Mouse (Mus musculus) embryonic facial prominence, embryonic 13.5 days (tissue): ENCODE measurements at regions not wholly inside any gene's neighbourhood (a gene's known extent, or its start where the extent isn't known, plus 50 kb on each side); places are given as distances from the start of the nearest gene placed in this dataset.

Source experiments
- ATAC-seq: fragments of 200-750 bp; cut with Nextera tagmentation; 2 replicates; pipeline ENCODE4 v1.8.0; 2017; ENCODE audit warnings: low read depth; ENCODE audit not compliant: insufficient number of reproducible peaks, insufficient read depth, low FRiP score, low TSS enrichment
- H3K27ac ChIP-seq: fragments of 300-500 bp; sonication (generic); 2 replicates; pipeline ENCODE4 v1.5.1; 2015; ENCODE audit warnings: moderate library complexity, mild to moderate bottlenecking, inconsistent platforms
- H3K27me3 ChIP-seq: fragments of 300-500 bp; sonication (generic); 2 replicates; pipeline ENCODE4 v1.6.1; 2015; ENCODE audit warnings: mild to moderate bottlenecking, inconsistent platforms
- H3K36me3 ChIP-seq: fragments of 300-500 bp; sonication (generic); 2 replicates; pipeline ENCODE4 v1.6.1; 2015; ENCODE audit warnings: mild to moderate bottlenecking, inconsistent platforms
- H3K4me1 ChIP-seq: fragments of 300-500 bp; sonication (generic); 2 replicates; pipeline ENCODE4 v1.6.1; 2015; ENCODE audit warnings: inconsistent platforms
- H3K4me2 ChIP-seq: fragments of 300-500 bp; sonication (generic); 2 replicates; pipeline ENCODE4 v1.6.1; 2015; ENCODE audit warnings: moderate library complexity, mild to moderate bottlenecking, inconsistent platforms
- H3K4me3 ChIP-seq: fragments of 300-500 bp; sonication (generic); 2 replicates; pipeline ENCODE4 v1.5.1; 2015; ENCODE audit warnings: mild to moderate bottlenecking, inconsistent platforms
- H3K9ac ChIP-seq: fragments of 300-500 bp; sonication (generic); 2 replicates; pipeline ENCODE4 v1.6.1; 2015; ENCODE audit warnings: mild to moderate bottlenecking, inconsistent platforms
- H3K9me3 ChIP-seq: fragments of 300-500 bp; sonication (generic); 2 replicates; pipeline ENCODE4 v1.6.1; 2016; ENCODE audit warnings: inconsistent platforms
- WGBS: fragments of 180-500 bp; shearing (Covaris S2); methylation state at CpG from one replicate; pipeline ENCODE4 v1.1.7; 2015; ENCODE audit warnings: mixed read lengths; 5-methylcytosine and 5-hydroxymethylcytosine counted together

DNA sequence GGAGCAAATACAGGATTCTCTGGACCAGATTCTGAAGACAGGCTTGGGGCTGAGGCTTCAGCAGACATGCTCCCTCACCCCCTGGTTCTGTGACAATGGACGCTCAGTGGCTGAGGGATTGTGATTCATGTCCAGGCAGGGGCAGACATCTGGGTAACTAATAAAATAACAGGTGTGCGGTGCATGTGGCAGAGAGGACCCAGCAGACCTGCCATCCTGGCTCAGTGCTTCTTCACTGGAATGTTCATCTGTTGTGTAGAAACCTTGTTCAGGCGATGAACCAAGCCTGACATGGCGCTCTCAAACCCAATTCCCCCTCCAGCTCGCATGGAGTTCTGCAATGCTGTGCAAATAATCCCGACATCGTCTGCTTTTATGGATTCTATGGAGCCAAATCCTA is 183.0 kb downstream of the Ackr3 start:
- H3K27ac ChIP-seq, result no peak overlapping the region
- H3K4me3 ChIP-seq, result no peak overlapping the region
- H3K4me1 ChIP-seq, result peaks cover 30% of the 10 kb centered on the region
- H3K36me3 ChIP-seq, result no peaks in the 10 kb centered on the region
- no peaks in the 10 kb centered on the region for H3K9me3 ChIP-seq
- no peaks in the 10 kb centered on the region for H3K27me3 ChIP-seq
- 77% methylated on average over 7 of the region's 7 CpGs for WGBS
- H3K9ac ChIP-seq, result no peak overlapping the region
- ATAC-seq, result no peak
- H3K4me2 ChIP-seq, result no peak overlapping the region

DNA sequence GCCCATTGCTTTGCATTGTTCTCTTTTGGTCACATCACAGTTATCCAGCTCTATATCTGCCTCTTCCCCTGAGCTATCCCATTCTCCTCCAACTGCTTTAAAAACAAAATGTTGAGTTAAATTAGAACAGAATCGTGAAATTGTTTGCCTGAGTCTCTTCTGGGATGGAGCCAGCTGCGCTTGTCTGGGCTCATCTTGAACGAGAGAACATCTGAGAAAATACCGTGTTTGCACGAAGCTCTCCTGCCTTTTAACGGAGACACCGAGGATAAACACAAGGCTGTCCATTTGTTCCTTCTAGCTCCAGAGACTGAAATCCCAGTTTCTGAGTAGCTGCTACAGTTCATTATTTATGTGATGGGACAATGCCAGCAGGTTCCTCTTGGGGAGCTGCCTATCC is 186.6 kb downstream of the Ackr3 start:
- Histone ChIP-seq H3K4me1 (peaks cover 35% of the 10 kb centered on the region), H3K9ac (no peak overlapping the region), H3K27ac (peak overlapping the region; percentile 48), H3K27me3 (no peaks in the 10 kb centered on the region), H3K4me2 (no peak overlapping the region), H3K9me3 (no peaks in the 10 kb centered on the region), H3K4me3 (no peak overlapping the region), H3K36me3 (no peaks in the 10 kb centered on the region)
- ATAC-seq, result no peak
- 46% methylated on average over 7 of the region's 7 CpGs for WGBS

DNA sequence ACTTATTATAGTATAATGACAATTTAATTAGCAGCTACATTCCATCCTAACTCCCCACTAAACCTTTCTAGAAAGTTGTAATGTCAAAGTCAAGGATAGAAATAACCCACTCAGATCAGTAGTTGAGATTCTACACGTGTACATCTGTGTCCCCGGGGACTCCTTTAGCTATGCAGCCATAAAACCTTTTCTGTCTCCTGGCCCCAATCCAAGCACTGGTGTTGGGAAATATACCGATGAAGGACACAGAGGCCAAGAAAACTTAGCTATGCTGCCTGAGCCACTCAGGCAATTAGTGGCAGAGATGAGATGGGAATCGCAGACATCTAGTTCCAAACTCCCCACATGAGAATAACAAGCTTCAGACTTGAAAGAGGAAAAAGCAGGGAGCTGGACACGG is 190.1 kb downstream of the Ackr3 start:
- no peak overlapping the region for H3K4me3 ChIP-seq
- no peak overlapping the region for H3K4me2 ChIP-seq
- 0 out of 2 replicates have a peak overlapping the region, but pooled peaks have one; percentile 7 for H3K27ac ChIP-seq
- H3K36me3 ChIP-seq, result no peaks in the 10 kb centered on the region
- H3K27me3 ChIP-seq, result no peaks in the 10 kb centered on the region
- no peak for ATAC-seq
- no peaks in the 10 kb centered on the region for H3K9me3 ChIP-seq
- WGBS, result 49% methylated on average over 5 of the region's 5 CpGs
- H3K4me1 ChIP-seq, result peaks cover 58% of the 10 kb centered on the region
- no peak overlapping the region for H3K9ac ChIP-seq

DNA sequence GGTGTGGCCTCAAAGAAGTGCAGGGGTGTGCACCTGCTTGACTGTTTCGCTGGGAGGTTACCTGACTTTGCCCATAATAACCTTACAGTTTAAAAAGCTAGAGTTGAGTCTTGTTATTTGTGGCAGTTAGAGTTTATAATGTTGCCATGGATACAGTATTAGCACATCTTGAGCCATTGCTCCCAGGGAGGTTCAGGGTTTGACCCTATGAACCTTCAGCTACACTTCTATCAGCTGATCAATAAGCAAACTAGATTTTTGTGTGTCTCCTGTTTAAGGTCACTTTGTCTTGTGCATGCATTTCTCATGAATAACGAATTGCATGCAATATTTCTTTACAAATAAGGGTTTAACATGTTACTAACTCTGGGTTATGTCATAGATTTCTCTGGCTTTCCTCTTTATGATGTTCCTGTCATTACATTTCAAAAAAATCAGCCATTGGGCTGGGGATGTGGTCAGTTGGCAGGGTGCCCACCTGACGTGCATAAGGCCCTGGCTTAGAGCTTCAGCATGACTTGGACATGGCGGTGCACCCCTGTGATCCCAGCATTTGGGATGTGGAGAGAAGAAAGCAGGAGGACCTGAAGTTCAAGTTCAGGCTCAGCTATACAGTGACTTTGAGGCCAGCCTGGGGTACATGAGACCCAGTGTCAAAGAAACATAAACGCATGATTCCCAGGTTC is 191.7 kb downstream of the Ackr3 start:
- Histone ChIP-seq H3K9ac (no peak overlapping the region), H3K4me3 (no peak overlapping the region), H3K9me3 (no peaks in the 10 kb centered on the region), H3K36me3 (no peaks in the 10 kb centered on the region), H3K27me3 (no peaks in the 10 kb centered on the region), H3K27ac (no peak overlapping the region), H3K4me2 (no peak overlapping the region), H3K4me1 (peaks cover 52% of the 10 kb centered on the region)
- WGBS, result 87% methylated on average over 5 of the region's 5 CpGs
- no peak for ATAC-seq

DNA sequence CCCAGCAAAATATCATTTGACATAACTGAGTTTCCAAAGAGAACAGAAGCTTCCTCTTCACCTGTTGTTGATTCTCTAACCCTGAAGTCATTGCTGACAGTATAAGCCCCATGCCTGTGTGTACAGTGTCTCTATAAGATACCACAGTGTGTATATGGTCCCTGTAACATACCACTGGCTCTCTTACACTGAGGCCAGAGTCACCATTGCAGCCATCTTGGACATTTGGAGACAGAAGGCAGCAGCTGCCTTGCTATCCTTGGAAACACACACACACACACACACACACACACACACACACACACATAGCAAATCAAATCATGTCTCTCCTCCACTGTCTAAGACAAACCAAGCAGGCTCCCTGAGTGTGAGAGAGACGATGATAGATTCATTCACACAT is 192.9 kb downstream of the Ackr3 start:
- Histone ChIP-seq H3K9me3 (no peaks in the 10 kb centered on the region), H3K4me2 (0 out of 2 replicates have a peak overlapping the region, but pooled peaks have one; percentile 0), H3K4me1 (peaks cover 41% of the 10 kb centered on the region), H3K9ac (no peak overlapping the region), H3K27me3 (no peaks in the 10 kb centered on the region), H3K36me3 (no peaks in the 10 kb centered on the region), H3K4me3 (no peak overlapping the region), H3K27ac (peak overlapping the region; percentile 78)
- no peak for ATAC-seq
- WGBS, result 38% methylated on average over 1 of the region's 1 CpGs

DNA sequence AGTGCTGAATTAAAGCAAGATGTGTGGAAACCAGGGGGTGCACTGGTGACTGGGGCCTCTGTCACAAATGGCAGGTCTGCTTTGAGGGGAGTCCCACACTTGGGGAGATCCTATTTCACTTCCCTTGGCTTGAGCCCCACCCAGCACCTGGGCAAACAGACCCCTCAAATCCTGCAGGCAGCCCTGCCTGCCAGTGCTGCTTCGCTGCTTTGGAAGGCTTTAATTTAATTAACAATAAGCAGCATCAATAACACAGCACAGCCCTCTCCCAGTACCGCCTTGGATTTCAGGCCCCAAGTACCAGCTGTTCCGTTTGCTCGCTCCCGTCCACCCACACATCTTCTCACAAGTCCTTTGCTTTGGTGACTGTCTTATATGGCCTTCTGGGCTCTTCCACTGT is 193.6 kb downstream of the Ackr3 start:
- H3K27me3 ChIP-seq, result no peaks in the 10 kb centered on the region
- peaks cover 38% of the 10 kb centered on the region for H3K4me1 ChIP-seq
- H3K27ac ChIP-seq, result peak overlapping the region; percentile 78
- no peaks in the 10 kb centered on the region for H3K36me3 ChIP-seq
- 8% methylated on average over 5 of the region's 5 CpGs for WGBS
- H3K9me3 ChIP-seq, result no peaks in the 10 kb centered on the region
- H3K9ac ChIP-seq, result 0 out of 2 replicates have a peak overlapping the region, but pooled peaks have one; percentile 3
- no peak overlapping the region for H3K4me3 ChIP-seq
- no peak overlapping the region for H3K4me2 ChIP-seq
- ATAC-seq, result peak; percentile 86

DNA sequence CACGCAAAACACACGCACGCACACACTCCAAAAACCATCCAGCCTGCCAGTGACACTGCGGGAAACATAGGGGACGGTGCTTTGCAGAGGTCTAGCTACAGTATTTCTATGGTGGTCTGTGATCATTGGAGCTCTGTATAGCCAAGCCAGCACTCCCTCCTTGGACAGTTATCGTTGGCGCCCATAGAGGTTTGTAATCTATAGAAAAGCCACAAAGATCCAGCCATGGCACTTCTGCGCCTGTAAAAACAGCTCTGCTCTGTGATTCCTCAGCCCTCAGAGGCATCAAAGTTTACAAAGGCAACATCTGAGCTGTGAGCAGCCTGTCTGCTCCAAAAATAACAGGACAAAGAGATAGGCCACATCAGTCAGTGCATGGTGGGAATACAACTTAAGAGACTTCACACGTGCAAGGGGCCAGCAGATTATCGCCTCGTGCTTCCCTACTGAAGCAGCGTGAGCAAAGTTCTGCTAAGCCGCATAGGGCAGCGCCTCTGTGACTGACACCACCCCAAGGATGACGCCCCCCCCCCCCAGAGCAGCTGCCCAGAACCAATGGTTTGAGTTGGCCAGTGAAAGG is 194.7 kb downstream of the Ackr3 start:
- Histone ChIP-seq H3K4me3 (no peak overlapping the region), H3K9ac (no peak overlapping the region), H3K27ac (peak overlapping the region; percentile 78), H3K36me3 (no peaks in the 10 kb centered on the region), H3K4me2 (no peak overlapping the region), H3K9me3 (no peaks in the 10 kb centered on the region), H3K4me1 (peaks cover 40% of the 10 kb centered on the region), H3K27me3 (no peaks in the 10 kb centered on the region)
- ATAC-seq, result no peak
- WGBS, result 82% methylated on average over 15 of the region's 15 CpGs

DNA sequence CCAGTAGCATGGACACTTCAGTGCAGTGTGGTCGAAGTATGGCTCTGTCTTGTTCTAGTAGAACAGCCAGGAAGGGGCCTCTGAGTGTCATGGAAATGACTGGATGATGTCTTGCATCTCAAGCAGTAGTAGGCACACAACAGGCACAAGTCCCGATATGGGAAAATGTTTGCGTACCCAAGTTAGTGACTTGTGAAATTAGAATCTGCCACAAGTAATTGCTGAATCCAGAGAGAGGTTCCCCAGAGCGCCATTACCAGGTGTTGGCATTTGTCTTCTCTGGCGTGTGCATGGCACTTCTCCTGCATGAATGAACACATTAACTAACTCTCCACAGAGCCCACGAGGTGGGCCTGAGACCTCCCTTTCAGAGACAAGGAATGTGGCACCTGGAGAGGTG is 199.3 kb downstream of the Ackr3 start:
- Histone ChIP-seq H3K9ac (no peak overlapping the region), H3K36me3 (no peaks in the 10 kb centered on the region), H3K9me3 (no peaks in the 10 kb centered on the region), H3K4me1 (peaks cover 28% of the 10 kb centered on the region), H3K4me2 (no peak overlapping the region), H3K27me3 (no peaks in the 10 kb centered on the region), H3K27ac (no peak overlapping the region), H3K4me3 (no peak overlapping the region)
- no peak for ATAC-seq
- WGBS, result 78% methylated on average over 6 of the region's 6 CpGs

DNA sequence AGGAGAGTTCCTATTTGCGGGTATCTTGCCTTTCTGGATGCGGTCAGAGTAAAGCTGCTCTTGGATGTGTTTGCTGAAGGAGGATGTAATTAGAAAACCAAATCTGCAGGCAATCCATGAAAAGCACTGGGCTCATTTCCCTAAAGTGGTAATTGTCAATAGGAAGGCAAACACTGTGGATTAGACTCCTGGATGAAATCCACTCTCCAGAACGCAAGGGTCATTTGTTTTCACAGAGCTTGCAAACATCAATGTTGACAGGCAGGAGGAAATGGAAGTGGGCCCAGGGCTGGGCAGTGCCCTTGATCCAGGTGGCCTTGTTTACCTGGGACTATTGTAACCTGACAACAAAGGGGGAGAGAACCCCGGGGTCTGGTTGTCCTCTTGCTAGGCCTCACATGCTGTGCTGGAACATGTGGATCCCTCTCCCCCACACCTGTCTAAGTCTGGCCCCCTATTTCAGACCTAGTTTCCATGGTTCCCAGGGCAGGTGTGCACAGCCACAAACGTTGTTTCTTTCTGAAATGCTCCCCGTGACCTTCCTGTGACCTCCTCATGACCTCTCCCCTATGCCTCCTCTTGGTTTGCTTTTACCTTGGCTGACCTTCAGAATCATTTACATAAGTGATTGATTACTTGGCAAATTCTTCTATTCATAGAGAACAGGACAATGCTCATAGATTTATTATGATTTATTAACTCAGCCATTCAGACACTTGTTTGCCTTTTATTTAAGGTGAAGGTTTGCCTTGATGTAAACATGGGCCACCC is 197.9 kb upstream of the Cops8 start:
- H3K4me2 ChIP-seq, result no peak overlapping the region
- H3K4me3 ChIP-seq, result no peak overlapping the region
- H3K36me3 ChIP-seq, result no peaks in the 10 kb centered on the region
- H3K9ac ChIP-seq, result no peak overlapping the region
- no peak for ATAC-seq
- H3K27ac ChIP-seq, result no peak overlapping the region
- H3K9me3 ChIP-seq, result no peaks in the 10 kb centered on the region
- WGBS, result 54% methylated on average over 6 of the region's 6 CpGs
- H3K4me1 ChIP-seq, result peaks cover 18% of the 10 kb centered on the region
- no peaks in the 10 kb centered on the region for H3K27me3 ChIP-seq

DNA sequence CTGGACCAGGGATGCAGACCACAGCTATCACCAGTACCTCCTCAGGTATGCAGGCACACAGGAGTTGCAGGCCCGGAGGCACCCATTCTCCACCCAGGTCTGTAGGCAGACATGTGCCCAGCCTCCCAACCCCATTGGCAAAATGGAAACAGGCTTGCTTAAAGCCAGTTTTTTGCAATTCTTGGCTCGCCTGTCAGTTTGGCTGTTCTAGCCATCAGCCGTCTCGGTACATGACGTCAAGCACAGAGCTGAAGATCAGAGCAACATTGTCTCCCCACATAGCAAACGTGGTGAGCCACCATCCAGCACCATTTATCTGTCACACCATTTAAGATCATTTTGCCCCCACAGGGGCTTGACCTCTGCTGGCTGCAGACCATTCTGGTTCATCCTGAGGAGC is 196.1 kb upstream of the Cops8 start:
- WGBS, result 82% methylated on average over 6 of the region's 6 CpGs
- ATAC-seq, result no peak
- H3K4me3 ChIP-seq, result no peak overlapping the region
- no peak overlapping the region for H3K4me2 ChIP-seq
- H3K36me3 ChIP-seq, result no peaks in the 10 kb centered on the region
- no peaks in the 10 kb centered on the region for H3K27me3 ChIP-seq
- H3K4me1 ChIP-seq, result peaks cover 18% of the 10 kb centered on the region
- H3K9ac ChIP-seq, result no peak overlapping the region
- H3K27ac ChIP-seq, result no peak overlapping the region
- H3K9me3 ChIP-seq, result no peaks in the 10 kb centered on the region

DNA sequence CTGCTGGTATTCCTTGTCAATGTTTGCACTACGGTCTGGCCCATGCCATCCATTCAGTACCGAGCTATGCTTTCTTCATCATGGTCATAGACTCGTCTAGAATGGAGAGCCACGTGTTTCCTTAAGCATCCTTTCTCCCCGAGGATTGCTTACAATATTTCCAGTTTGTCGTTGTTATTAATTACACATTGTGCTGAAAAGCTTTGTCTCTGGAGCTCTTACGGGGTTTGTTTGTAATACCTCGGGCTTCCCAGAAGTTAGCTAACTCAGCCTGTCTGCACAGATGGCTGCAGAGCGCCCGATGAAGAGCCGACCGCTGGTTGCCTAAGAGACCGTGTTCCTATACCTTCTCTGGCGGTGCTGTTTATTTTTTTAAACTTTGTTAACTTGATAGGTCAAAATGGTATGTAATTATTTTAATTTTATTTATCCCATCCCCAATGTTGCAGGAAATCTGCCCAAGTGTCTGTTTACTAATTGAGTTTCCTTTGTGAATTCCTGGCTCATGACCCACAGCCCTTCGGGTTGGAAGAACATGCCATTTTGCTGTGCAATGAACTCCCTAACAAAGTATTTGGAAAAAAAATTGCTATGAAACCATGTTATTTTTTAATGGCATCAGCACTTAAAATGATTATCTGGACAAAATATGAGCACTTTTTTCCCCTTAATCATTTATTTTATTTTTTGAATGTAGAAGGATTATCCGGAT is 194.1 kb upstream of the Cops8 start:
- peaks cover 16% of the 10 kb centered on the region for H3K4me1 ChIP-seq

More for the DNA sequence above, 194.1 kb upstream of the Cops8 start:
- Histone ChIP-seq H3K27ac (peak overlapping the region; percentile 7; the same call in 1 of the 2 replicates), H3K36me3 (no peaks in the 10 kb centered on the region), H3K9me3 (no peaks in the 10 kb centered on the region), H3K9ac (no peak overlapping the region), H3K4me3 (no peak overlapping the region), H3K4me2 (no peak overlapping the region), H3K27me3 (no peaks in the 10 kb centered on the region)
- no peak for ATAC-seq
- 62% methylated on average over 16 of the region's 16 CpGs for WGBS
